Mouse (Mus musculus) lung, postnatal 0 days (tissue): ENCODE measurements around the gene Gigyf1. TPM values are rescaled to one million over a fixed set of nuclear protein-coding genes. Genes with fewer than 3 reads are reported as not detected.

ENCODE experiments used
- ATAC-seq: fragments of 200-750 bp; cut with Nextera tagmentation; 2 replicates; pipeline ENCODE4 v1.8.0; 2017; ENCODE audit warnings: moderate library complexity
- DNase-seq: peaks from one replicate; pipeline ENCODE4 v3.0.0-alpha.2; 2016; ENCODE audit warnings: low spot score
- H3K27ac ChIP-seq: fragments of 300-500 bp; sonication (generic); 2 replicates; pipeline ENCODE4 v1.5.1; 2014; ENCODE audit warnings: antibody characterized with exemption, mild to moderate bottlenecking, low read length, mixed read lengths
- H3K27me3 ChIP-seq: fragments of 300-500 bp; sonication (generic); replicated peaks from 2 replicates; pipeline ENCODE4 v1.6.1; 2014; ENCODE audit warnings: low read length, mixed read lengths; ENCODE audit not compliant: insufficient read depth
- H3K36me3 ChIP-seq: fragments of 300-500 bp; sonication (generic); 2 replicates; pipeline ENCODE4 v1.6.1; 2014; ENCODE audit warnings: low read length, mixed read lengths; ENCODE audit not compliant: insufficient read depth
- H3K4me1 ChIP-seq: fragments of 300-500 bp; sonication (generic); 2 replicates; pipeline ENCODE4 v1.6.1; 2014; ENCODE audit warnings: antibody characterized with exemption, low read depth, low read length, mixed read lengths; ENCODE audit not compliant: insufficient read depth
- H3K4me2 ChIP-seq: fragments of 300-500 bp; sonication (generic); replicated peaks from 2 replicates; pipeline ENCODE4 v1.6.1; 2014; ENCODE audit warnings: low read depth, mild to moderate bottlenecking, low read length, moderate library complexity, mixed read lengths
- H3K4me3 ChIP-seq: fragments of 300-500 bp; sonication (generic); 2 replicates; pipeline ENCODE4 v1.5.1; 2014; ENCODE audit warnings: low read depth, low read length
- H3K9ac ChIP-seq: fragments of 300-500 bp; sonication (generic); replicated peaks from 2 replicates; pipeline ENCODE4 v1.6.1; 2014; ENCODE audit warnings: low read depth, mild to moderate bottlenecking
- H3K9me3 ChIP-seq: fragments of 300-500 bp; sonication (generic); 2 replicates; pipeline ENCODE4 v1.6.1; 2016; ENCODE audit warnings: low read length, mixed read lengths
- CTCF ChIP-seq: IDR thresholded peaks from 2 replicates; pipeline ENCODE4 v1.5.1; 2016; ENCODE audit warnings: antibody characterized with exemption, mild to moderate bottlenecking
- EP300 ChIP-seq: IDR thresholded peaks from 2 replicates; pipeline ENCODE4 v1.6.1; 2016; ENCODE audit warnings: antibody characterized with exemption, mild to moderate bottlenecking, control low read depth
- WGBS: fragments of 180-500 bp; shearing (Covaris S2); extraction: QIAGEN DNeasy Blood & Tissue Kit; methylation state at CpG from one replicate; pipeline ENCODE4 v1.1.7; 2014; 5-methylcytosine and 5-hydroxymethylcytosine counted together
- microRNA-seq: library from miRNA; unstranded; fragments of <30 nt; microRNA quantifications from one replicate; pipeline ENCODE4, GENCODE M21; 2016
- polyA plus RNA-seq: library from polyadenylated mRNA; unstranded; fragments of >200 nt; fragmentation: Nextera tagmentation; extraction: Ambion mirVana; gene quantifications from 2 replicates; pipeline ENCODE4 v1.2.1, GENCODE M21; 2015

The Gigyf1 gene
- polyA plus RNA-seq, 1 experiment from 2014 or later = 12.4 TPM

DNA sequence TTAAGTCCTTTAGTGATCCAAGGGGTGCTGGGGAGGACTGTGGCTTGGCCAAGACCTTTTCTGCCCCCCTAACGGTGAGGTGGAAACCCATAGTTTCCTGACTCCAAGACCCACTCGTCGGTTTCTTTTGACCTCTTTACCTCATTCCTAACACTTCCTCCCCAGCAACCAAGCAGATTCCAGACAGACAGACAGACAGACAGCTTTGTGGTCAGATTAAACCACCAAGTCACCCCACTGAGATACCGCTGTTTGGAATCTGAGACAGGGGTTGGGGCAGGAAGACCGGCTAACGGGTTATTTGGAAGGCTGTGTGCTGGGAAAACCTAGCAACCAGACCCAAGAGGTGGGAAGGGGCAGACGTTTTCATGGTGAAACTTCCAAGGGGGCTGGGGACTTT lies 51.8 kb downstream of the Gigyf1 start:
- Histone ChIP-seq H3K36me3 (no peaks in the 10 kb centered on the region), H3K4me2 (0 out of 2 replicates have a peak overlapping the region, but pooled peaks have one; percentile 25), H3K9ac (no peak overlapping the region), H3K9me3 (no peaks in the 10 kb centered on the region), H3K27ac (no peak overlapping the region), H3K27me3 (no peaks in the 10 kb centered on the region), H3K4me3 (no peak overlapping the region), H3K4me1 (0 out of 2 replicates have a peak, but pooled peaks cover 3% of the 10 kb centered on the region)
- WGBS = 37% methylated on average over 7 of the region's 7 CpGs
- no peak for DNase-seq
- no peak for ATAC-seq
- TF ChIP-seq CTCF (no peak), EP300 (no peak)

DNA sequence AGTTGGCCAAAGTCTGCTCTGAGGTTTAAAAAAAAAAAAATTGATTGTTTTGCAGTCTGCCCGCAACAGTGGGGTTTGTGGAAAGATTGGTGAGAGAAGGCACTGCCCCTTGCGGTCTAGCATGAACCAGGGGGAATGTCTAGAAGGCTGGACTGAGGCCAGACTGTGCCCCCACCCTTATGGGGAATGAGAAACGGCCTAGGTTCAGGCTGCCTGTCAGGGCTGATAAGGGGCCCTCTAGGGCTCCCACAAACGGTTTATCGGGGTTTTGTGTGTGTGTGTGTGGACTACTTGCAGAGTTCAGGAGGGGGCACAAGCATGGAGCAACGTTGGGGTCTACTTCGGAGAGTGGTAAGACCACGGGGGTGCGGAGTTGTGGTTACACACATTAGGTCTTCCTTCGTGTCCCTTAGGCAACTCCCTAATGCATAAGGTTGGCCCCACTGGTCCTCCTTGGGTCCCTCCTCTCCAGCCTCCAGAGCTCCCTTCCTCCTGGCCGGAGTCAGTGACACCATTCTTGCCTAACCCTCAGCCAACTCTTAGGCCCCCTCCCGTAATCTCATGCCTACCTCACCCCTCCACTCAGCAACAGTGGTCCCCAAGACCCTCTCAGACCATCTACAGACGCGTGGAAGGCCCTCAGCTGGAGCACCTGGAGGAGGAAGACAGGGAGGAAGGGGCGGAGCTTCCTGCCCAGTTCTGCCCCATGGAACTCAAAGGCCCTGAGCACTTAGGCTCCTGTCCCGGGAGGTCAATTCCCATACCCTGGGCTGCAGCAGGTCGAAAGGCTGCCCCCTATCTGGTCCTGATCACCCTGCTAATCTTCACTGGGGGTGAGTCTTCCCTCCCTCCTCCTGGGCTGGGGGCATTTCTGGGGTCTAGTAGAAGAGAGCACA lies 52.6 kb downstream of the Gigyf1 start:
- H3K36me3 ChIP-seq = no peaks in the 10 kb centered on the region
- no peak overlapping the region for H3K4me3 ChIP-seq
- H3K4me1 ChIP-seq = 0 out of 2 replicates have a peak, but pooled peaks cover 3% of the 10 kb centered on the region
- no peaks in the 10 kb centered on the region for H3K27me3 ChIP-seq
- WGBS = 73% methylated on average over 16 of the region's 17 CpGs
- no peak overlapping the region for H3K4me2 ChIP-seq
- ATAC-seq = no peak
- H3K9me3 ChIP-seq = no peaks in the 10 kb centered on the region
- TF ChIP-seq EP300 = no peak
- no peak for TF ChIP-seq CTCF
- no peak overlapping the region for H3K9ac ChIP-seq
- no peak overlapping the region for H3K27ac ChIP-seq
- no peak for DNase-seq

DNA sequence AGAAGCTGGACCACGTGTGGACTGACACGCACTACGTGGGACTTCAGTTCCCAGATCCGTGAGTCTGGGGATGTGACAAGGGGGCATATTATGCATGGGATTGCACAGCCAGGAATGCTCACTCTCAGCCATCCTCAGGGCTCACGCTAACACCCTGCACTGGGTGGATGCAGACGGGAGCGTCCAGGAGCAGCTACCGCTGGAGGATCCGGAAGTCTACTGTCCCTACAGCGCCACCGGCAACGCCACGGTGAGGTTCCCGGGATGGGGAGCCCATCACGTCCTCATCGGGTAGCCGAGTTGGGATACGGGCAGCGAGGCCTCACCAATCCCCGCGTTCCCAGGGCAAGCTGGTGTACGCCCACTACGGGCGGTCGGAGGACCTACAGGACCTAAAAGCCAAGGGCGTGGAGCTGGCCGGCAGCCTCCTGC lies 56.1 kb downstream of the Gigyf1 start:
- TF ChIP-seq EP300 (no peak), CTCF (peak; percentile 48)
- no peaks in the 10 kb centered on the region for H3K36me3 ChIP-seq
- 8% methylated on average over 27 of the region's 27 CpGs for WGBS
- no peak overlapping the region for H3K27ac ChIP-seq
- H3K27me3 ChIP-seq = no peaks in the 10 kb centered on the region
- no peak overlapping the region for H3K4me3 ChIP-seq
- H3K4me1 ChIP-seq = 0 out of 2 replicates have a peak, but pooled peaks cover 3% of the 10 kb centered on the region
- ATAC-seq (no peak), DNase-seq (peak; percentile 24)
- H3K9me3 ChIP-seq = no peaks in the 10 kb centered on the region
- no peak overlapping the region for H3K9ac ChIP-seq
- H3K4me2 ChIP-seq = no peak overlapping the region

Small RNAs within 50 kb of the gene (microRNA-seq; reads per million reads assigned to microRNA genes)
- 1.2 reads per million for gene Mir6418

Other genes with a start within 250 kb of the Gigyf1 start
- 0.92 and 1.2 TPM in 2 replicates for gene Ache, start 231.0 kb upstream of the Gigyf1 start, polyA plus RNA-seq
- gene Ufsp1, start 223.9 kb upstream of the Gigyf1 start, polyA plus RNA-seq = 4.7 and 7.2 TPM in 2 replicates
- 30.9 and 32.7 TPM in 2 replicates for gene Srrt, start 210.9 kb upstream of the Gigyf1 start, polyA plus RNA-seq
- 45.8 and 50.1 TPM in 2 replicates for gene Trip6, start 204.1 kb upstream of the Gigyf1 start, polyA plus RNA-seq
- 8.2 TPM in 2 replicates for gene Slc12a9, start 185.0 kb upstream of the Gigyf1 start, polyA plus RNA-seq
- gene Ephb4, start 168.4 kb upstream of the Gigyf1 start, polyA plus RNA-seq = 30.9 and 33.2 TPM in 2 replicates
- 0.11 TPM in 2 replicates for gene Zan, start 41.5 kb upstream of the Gigyf1 start, polyA plus RNA-seq
- gene Pop7, start 16.0 kb upstream of the Gigyf1 start, polyA plus RNA-seq = 37.8 and 38.7 TPM in 2 replicates
- not detected in 2 replicates for gene Epo, start 14.7 kb downstream of the Gigyf1 start, polyA plus RNA-seq
- gene Gnb2, start 15.0 kb downstream of the Gigyf1 start, polyA plus RNA-seq = 507 and 513 TPM in 2 replicates
- 0.15 TPM in 1 of 2 replicates, not detected in the other for gene Actl6b, start 35.0 kb downstream of the Gigyf1 start, polyA plus RNA-seq
- 0.33 and 0.87 TPM in 2 replicates for gene Tfr2, start 51.3 kb downstream of the Gigyf1 start, polyA plus RNA-seq
- 32.1 and 33.7 TPM in 2 replicates for gene Mospd3, start 82.5 kb downstream of the Gigyf1 start, polyA plus RNA-seq
- gene Pcolce, start 95.2 kb downstream of the Gigyf1 start, polyA plus RNA-seq = 86.6 and 101 TPM in 2 replicates
- 0.19 and 0.51 TPM in 2 replicates for gene Fbxo24, start 110.5 kb downstream of the Gigyf1 start, polyA plus RNA-seq
- gene Lrch4, start 110.6 kb downstream of the Gigyf1 start, polyA plus RNA-seq = 47.4 and 50.7 TPM in 2 replicates
- 11.6 and 12.3 TPM in 2 replicates for gene Gm20605, start 110.6 kb downstream of the Gigyf1 start, polyA plus RNA-seq
- 12.3 and 13.2 TPM in 2 replicates for gene Sap25, start 122.8 kb downstream of the Gigyf1 start, polyA plus RNA-seq
- 0.80 and 0.96 TPM in 2 replicates for gene Irs3, start 127.2 kb downstream of the Gigyf1 start, polyA plus RNA-seq
- gene Agfg2, start 166.2 kb downstream of the Gigyf1 start, polyA plus RNA-seq = 14.2 and 14.9 TPM in 2 replicates
- gene Nyap1, start 223.1 kb downstream of the Gigyf1 start, polyA plus RNA-seq = 0.51 and 0.65 TPM in 2 replicates
- gene Tsc22d4, start 227.2 kb downstream of the Gigyf1 start, polyA plus RNA-seq = 119 and 129 TPM in 2 replicates